Mouse (Mus musculus) forebrain, embryonic 13.5 days (tissue): ENCODE measurements around the gene Avpi1. TPM values are rescaled to one million over a fixed set of nuclear protein-coding genes. Genes with fewer than 3 reads are reported as not detected.
"Not testable (repeated sequence)": the region's sequence is repeated elsewhere in the genome, so short reads cannot be mapped to it uniquely, and the experiment has no call there.

ENCODE experiments used
- ATAC-seq: fragments of 200-750 bp; cut with Nextera tagmentation; 2 replicates; pipeline ENCODE4 v1.8.0; 2017
- H3K27ac ChIP-seq: fragments of 300-500 bp; sonication (generic); 2 replicates; pipeline ENCODE4 v1.5.1; 2015; ENCODE audit warnings: inconsistent platforms, mild to moderate bottlenecking, moderate library complexity
- H3K27me3 ChIP-seq: fragments of 300-500 bp; sonication (generic); 2 replicates; pipeline ENCODE4 v1.6.1; 2015; ENCODE audit warnings: mild to moderate bottlenecking, inconsistent platforms
- H3K36me3 ChIP-seq: fragments of 300-500 bp; sonication (generic); 2 replicates; pipeline ENCODE4 v1.6.1; 2015; ENCODE audit warnings: mild to moderate bottlenecking, inconsistent platforms; ENCODE audit not compliant: poor library complexity, severe bottlenecking
- H3K4me1 ChIP-seq: fragments of 300-500 bp; sonication (generic); 2 replicates; pipeline ENCODE4 v1.6.1; 2015; ENCODE audit warnings: inconsistent platforms
- H3K4me2 ChIP-seq: fragments of 300-500 bp; sonication (generic); 2 replicates; pipeline ENCODE4 v1.6.1; 2015; ENCODE audit warnings: inconsistent platforms, mild to moderate bottlenecking, moderate library complexity
- H3K4me3 ChIP-seq: fragments of 300-500 bp; sonication (generic); 2 replicates; pipeline ENCODE4 v1.5.1; 2015; ENCODE audit warnings: mild to moderate bottlenecking, inconsistent platforms
- H3K9ac ChIP-seq: fragments of 300-500 bp; sonication (generic); 2 replicates; pipeline ENCODE4 v1.6.1; 2015; ENCODE audit warnings: mild to moderate bottlenecking, inconsistent platforms
- H3K9me3 ChIP-seq: fragments of 300-500 bp; sonication (generic); replicated peaks from 2 replicates; pipeline ENCODE4 v1.6.1; 2016; ENCODE audit warnings: inconsistent platforms
- WGBS: fragments of 180-500 bp; shearing (Covaris S2); methylation state at CpG from one replicate; pipeline ENCODE4 v1.1.7; 2015; 5-methylcytosine and 5-hydroxymethylcytosine counted together
- polyA plus RNA-seq: library from polyadenylated mRNA; unstranded; fragments of >200 nt; fragmentation: Nextera tagmentation; extraction: Ambion mirVana; gene quantifications from 2 replicates; pipeline ENCODE4 v1.2.1, GENCODE M21; 2015

Avpi1 gene
- polyA plus RNA-seq, 1 experiment from 2014 or later = 10.1 TPM

- H3K4me1 ChIP-seq = peaks cover 37% of the 10 kb centered on the region
- no peak for ATAC-seq
- H3K36me3 ChIP-seq = 0 out of 2 replicates have a peak, but pooled peaks cover 8% of the 10 kb centered on the region
- H3K9me3 ChIP-seq = no peaks in the 10 kb centered on the region
- peak overlapping the region; percentile 52 for H3K27ac ChIP-seq
- 22% methylated on average over 14 of the region's 14 CpGs for WGBS
- H3K27me3 ChIP-seq = no peaks in the 10 kb centered on the region
- H3K4me2 ChIP-seq = peak overlapping the region; percentile 64
- peak overlapping the region; percentile 94 for H3K4me3 ChIP-seq
- peak overlapping the region; percentile 40; the same call in 1 of the 2 replicates for H3K9ac ChIP-seq
Measured at GRCm38 (mm10) chr19:42089103-42089747, 39.6 kb downstream of the Avpi1 start.

- no peaks in the 10 kb centered on the region for H3K9me3 ChIP-seq
- H3K27ac ChIP-seq = peak within 1 kb of the TSS; percentile 66
- 0% methylated on average over 21 of the region's 21 CpGs for WGBS
- peak within 1 kb of the TSS; percentile 93 for H3K4me2 ChIP-seq
- H3K27me3 ChIP-seq = no peaks in the 10 kb centered on the region
- H3K36me3 ChIP-seq = no peaks in the 10 kb centered on the region
- ATAC-seq = peak; percentile 87
- H3K4me3 ChIP-seq = peak within 1 kb of the TSS; percentile 89
- H3K9ac ChIP-seq = peak within 1 kb of the TSS; percentile 85
- peaks cover 22% of the 10 kb centered on the region for H3K4me1 ChIP-seq
Measured at GRCm38 (mm10) chr19:42086166-42086565, 42.7 kb downstream of the Avpi1 start, which contains the start of gene Morn4. Morn4 (minus strand) TSS chr19:42086357.

- Histone ChIP-seq H3K4me2 (peak overlapping the region; percentile 93), H3K9me3 (no peaks in the 10 kb centered on the region), H3K9ac (peak overlapping the region; percentile 85), H3K36me3 (no peaks in the 10 kb centered on the region), H3K4me3 (peak overlapping the region; percentile 89), H3K27me3 (no peaks in the 10 kb centered on the region), H3K27ac (peak overlapping the region; percentile 53), H3K4me1 (peaks cover 19% of the 10 kb centered on the region)
- WGBS = 6% methylated on average over 10 of the region's 10 CpGs
- no peak; the same call in 1 of the 2 replicates for ATAC-seq
Measured at GRCm38 (mm10) chr19:42085690-42086089, 43.2 kb downstream of the Avpi1 start.

- H3K4me3 ChIP-seq, H3K27ac ChIP-seq, ATAC-seq, H3K9me3 ChIP-seq, H3K9ac ChIP-seq, H3K27me3 ChIP-seq, H3K4me2 ChIP-seq, H3K4me1 ChIP-seq: not testable (repeated sequence)
- H3K36me3 ChIP-seq = peaks cover 19% of the 10 kb centered on the region
- 98% methylated on average over 5 of the region's 5 CpGs for WGBS
Measured at GRCm38 (mm10) chr19:42081613-42082012, 47.2 kb downstream of the Avpi1 start.

DNA sequence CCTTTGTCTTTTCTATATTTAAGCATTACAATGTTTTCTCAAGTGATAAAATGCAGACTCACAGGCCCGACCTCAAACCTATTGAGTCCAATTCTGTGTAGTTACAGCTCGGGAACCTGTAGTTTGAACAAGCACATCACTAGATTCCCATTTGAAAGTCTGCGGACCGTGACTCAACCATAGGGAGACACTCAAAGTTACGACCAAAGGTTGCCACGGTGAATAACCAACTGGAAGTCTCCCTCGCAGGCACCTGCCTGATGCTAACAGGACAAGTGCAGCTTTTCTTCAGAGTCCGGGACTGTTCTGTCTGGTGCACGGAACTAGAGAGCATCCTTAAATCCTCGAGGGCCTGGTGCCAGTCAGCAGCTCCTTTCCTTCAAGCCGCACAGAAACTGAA, 48.4 kb downstream of the Avpi1 start:
- Histone ChIP-seq H3K36me3 (peaks cover 30% of the 10 kb centered on the region), H3K9ac (no peak overlapping the region), H3K9me3 (no peaks in the 10 kb centered on the region), H3K27me3 (no peaks in the 10 kb centered on the region), H3K4me1 (peaks cover 2% of the 10 kb centered on the region), H3K4me2 (no peak overlapping the region), H3K4me3 (no peak overlapping the region), H3K27ac (no peak overlapping the region)
- 87% methylated on average over 11 of the region's 11 CpGs for WGBS
- ATAC-seq = no peak

- H3K4me3 ChIP-seq = no peak overlapping the region
- H3K27me3 ChIP-seq = no peaks in the 10 kb centered on the region
- H3K4me1 ChIP-seq = no peaks in the 10 kb centered on the region
- H3K9ac ChIP-seq = no peak overlapping the region
- 85% methylated on average over 5 of the region's 5 CpGs for WGBS
- H3K27ac ChIP-seq = no peak overlapping the region
- H3K4me2 ChIP-seq = no peak overlapping the region
- H3K9me3 ChIP-seq = no peaks in the 10 kb centered on the region
- peaks cover 35% of the 10 kb centered on the region for H3K36me3 ChIP-seq
- no peak for ATAC-seq
Measured at GRCm38 (mm10) chr19:42079950-42080349, 48.9 kb downstream of the Avpi1 start.

DNA sequence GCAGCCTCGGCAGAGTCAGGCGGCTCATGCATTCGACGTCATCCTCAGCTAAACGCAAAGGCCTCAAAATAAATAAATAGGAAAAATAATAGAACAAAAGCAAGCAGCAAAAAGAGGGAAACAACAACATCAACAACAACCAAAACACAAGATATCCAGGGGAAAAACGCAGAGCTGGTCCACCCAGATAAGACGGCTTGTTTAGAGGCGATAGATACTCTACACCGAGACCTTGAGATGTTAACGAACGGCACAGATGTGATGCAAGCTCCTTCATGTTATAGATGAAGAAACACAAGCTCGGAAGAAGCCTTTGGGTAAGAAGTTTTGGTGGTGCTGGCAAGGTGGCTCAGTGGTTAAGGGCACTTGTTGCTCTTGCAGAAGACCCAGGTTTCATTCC, 49.9 kb downstream of the Avpi1 start:
- 95% methylated on average over 12 of the region's 12 CpGs for WGBS
- Histone ChIP-seq H3K4me3 (no peak overlapping the region), H3K4me1 (no peaks in the 10 kb centered on the region), H3K36me3 (peaks cover 45% of the 10 kb centered on the region), H3K9me3 (no peaks in the 10 kb centered on the region), H3K27ac (no peak overlapping the region), H3K9ac (no peak overlapping the region), H3K27me3 (no peaks in the 10 kb centered on the region), H3K4me2 (no peak overlapping the region)
- ATAC-seq = no peak

DNA sequence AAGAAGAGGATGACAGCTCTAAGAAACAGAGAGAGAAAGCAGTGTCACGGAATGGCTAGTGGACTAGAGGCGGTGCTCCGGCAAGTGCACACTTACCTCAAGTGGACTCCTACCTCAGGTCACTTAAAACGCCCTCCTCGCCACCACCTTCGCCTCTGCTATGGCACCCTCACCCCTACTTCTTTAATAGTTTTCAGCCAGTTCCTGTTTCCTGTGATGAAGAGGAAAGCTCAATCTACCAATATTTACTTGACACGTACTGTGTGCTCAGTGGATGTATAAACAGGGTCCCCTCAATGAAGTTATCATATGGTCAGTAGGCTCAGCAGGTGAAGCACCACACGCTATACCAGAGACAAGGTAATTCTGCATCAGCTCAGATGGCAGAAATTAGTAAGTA, 50.3 kb downstream of the Avpi1 start:
- Histone ChIP-seq H3K36me3 (peaks cover 47% of the 10 kb centered on the region), H3K4me3 (no peak overlapping the region)

DNA sequence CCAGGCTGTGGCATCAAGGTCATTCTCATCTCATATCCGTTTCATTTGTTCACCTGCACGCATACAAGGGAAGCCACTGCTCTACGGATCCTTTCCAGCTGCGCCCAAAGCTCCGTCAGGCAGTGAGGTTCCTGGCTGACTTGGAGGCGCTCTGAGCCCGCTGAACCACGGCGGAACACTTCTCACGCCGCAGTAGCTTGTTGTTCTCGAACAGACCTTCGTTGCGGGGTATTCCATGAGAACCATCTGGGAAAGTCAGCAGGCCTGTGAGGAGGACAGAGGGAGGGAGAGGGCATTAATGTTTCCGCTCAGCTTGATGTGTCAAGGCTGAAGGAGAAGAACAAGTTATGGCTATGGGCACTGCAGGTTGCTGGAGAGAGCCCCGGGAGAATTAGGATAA, 52.9 kb downstream of the Avpi1 start:
- no peak overlapping the region for H3K9ac ChIP-seq
- no peak for ATAC-seq
- peaks cover 51% of the 10 kb centered on the region for H3K36me3 ChIP-seq
- H3K4me3 ChIP-seq = no peak overlapping the region
- WGBS = 91% methylated on average over 16 of the region's 16 CpGs
- no peaks in the 10 kb centered on the region for H3K9me3 ChIP-seq
- no peak overlapping the region for H3K4me2 ChIP-seq
- H3K27me3 ChIP-seq = no peaks in the 10 kb centered on the region
- no peaks in the 10 kb centered on the region for H3K4me1 ChIP-seq
- no peak overlapping the region for H3K27ac ChIP-seq

More for the DNA sequence above, 50.3 kb downstream of the Avpi1 start:
- H3K27ac ChIP-seq = no peak overlapping the region
- no peaks in the 10 kb centered on the region for H3K27me3 ChIP-seq
- no peaks in the 10 kb centered on the region for H3K9me3 ChIP-seq
- no peak overlapping the region for H3K4me2 ChIP-seq
- WGBS = 98% methylated on average over 8 of the region's 8 CpGs
- no peak for ATAC-seq
- no peak overlapping the region for H3K9ac ChIP-seq
- H3K4me1 ChIP-seq = no peaks in the 10 kb centered on the region

DNA sequence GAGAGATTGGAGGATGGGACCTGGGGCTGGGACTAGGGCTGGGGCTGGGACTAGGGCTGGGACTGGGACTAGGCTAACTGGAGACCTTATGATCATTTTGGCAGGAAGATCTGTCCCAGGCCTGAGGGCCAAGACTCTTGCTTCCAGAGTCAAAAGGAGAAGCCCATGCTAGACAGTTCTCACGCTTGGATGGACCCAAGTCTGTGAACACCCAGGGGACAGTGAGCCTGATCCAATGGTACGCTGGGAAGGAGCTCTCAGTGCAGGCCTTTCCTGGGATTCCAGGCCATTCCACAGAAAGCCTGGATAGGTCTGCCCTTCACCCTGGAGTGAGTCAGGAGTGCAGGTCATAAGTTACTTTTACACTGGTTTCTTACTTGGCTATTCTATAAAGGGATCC, 53.8 kb downstream of the Avpi1 start:
- Histone ChIP-seq H3K4me1 (no peaks in the 10 kb centered on the region), H3K36me3 (peaks cover 57% of the 10 kb centered on the region), H3K4me3 (no peak overlapping the region), H3K9ac (no peak overlapping the region), H3K27me3 (no peaks in the 10 kb centered on the region), H3K27ac (no peak overlapping the region), H3K9me3 (no peaks in the 10 kb centered on the region), H3K4me2 (no peak overlapping the region)
- ATAC-seq = no peak
- 83% methylated on average over 2 of the region's 2 CpGs for WGBS

Other genes starting within 250 kb of the Avpi1 start
- gene Rrp12, start 232.9 kb downstream of the Avpi1 start, polyA plus RNA-seq = 15.8 and 18.1 TPM in 2 replicates
- gene Pgam1, start 217.1 kb downstream of the Avpi1 start, polyA plus RNA-seq = 505 and 567 TPM in 2 replicates
- gene Exosc1, start 195.6 kb downstream of the Avpi1 start, polyA plus RNA-seq = 83.2 and 86.5 TPM in 2 replicates
- gene Zdhhc16, start 195.6 kb downstream of the Avpi1 start, polyA plus RNA-seq = 86.5 and 96.5 TPM in 2 replicates
- gene Mms19, start 147.9 kb downstream of the Avpi1 start, polyA plus RNA-seq = 32.6 and 35.2 TPM in 2 replicates
- gene Ubtd1, start 147.3 kb downstream of the Avpi1 start, polyA plus RNA-seq = 5.7 and 5.8 TPM in 2 replicates
- 0.15 and 0.21 TPM in 2 replicates for gene Ankrd2, start 93.1 kb downstream of the Avpi1 start, polyA plus RNA-seq
- 0.79 and 1.1 TPM in 2 replicates for gene Hoga1, start 83.4 kb downstream of the Avpi1 start, polyA plus RNA-seq
- not detected in 2 replicates for gene 4933411K16Rik, start 76.8 kb downstream of the Avpi1 start, polyA plus RNA-seq
- 114 and 118 TPM in 2 replicates for gene Morn4, start 42.7 kb downstream of the Avpi1 start, polyA plus RNA-seq
- gene Pi4k2a, start 38.6 kb downstream of the Avpi1 start, polyA plus RNA-seq = 16.5 and 21.7 TPM in 2 replicates
- gene Marveld1, start 18.3 kb upstream of the Avpi1 start, polyA plus RNA-seq = 1.7 and 2.0 TPM in 2 replicates
- gene Zfyve27, start 34.9 kb upstream of the Avpi1 start, polyA plus RNA-seq = 43.5 and 45.6 TPM in 2 replicates
- 0.21 TPM in 1 of 2 replicates, not detected in the other for gene Sfrp5, start 73.2 kb upstream of the Avpi1 start, polyA plus RNA-seq
- gene Golga7b, start 118.5 kb upstream of the Avpi1 start, polyA plus RNA-seq = 12.9 and 14.9 TPM in 2 replicates